Mouse (Mus musculus) forelimb bud, embryonic 11.5 days (tissue): ENCODE measurements at regions not wholly inside any gene's neighbourhood (a gene's known extent, or its start where the extent isn't known, plus 50 kb on each side); places are given as distances from the start of the nearest gene placed in this dataset.
"Not testable (repeated sequence)": the region's sequence is repeated elsewhere in the genome, so short reads cannot be mapped to it uniquely, and the experiment has no call there.

Experiments
- DNase-seq: peaks from one replicate; pipeline ENCODE4 v3.0.0-alpha.2; 2012; ENCODE audit warnings: low read depth, low spot score

DNA sequence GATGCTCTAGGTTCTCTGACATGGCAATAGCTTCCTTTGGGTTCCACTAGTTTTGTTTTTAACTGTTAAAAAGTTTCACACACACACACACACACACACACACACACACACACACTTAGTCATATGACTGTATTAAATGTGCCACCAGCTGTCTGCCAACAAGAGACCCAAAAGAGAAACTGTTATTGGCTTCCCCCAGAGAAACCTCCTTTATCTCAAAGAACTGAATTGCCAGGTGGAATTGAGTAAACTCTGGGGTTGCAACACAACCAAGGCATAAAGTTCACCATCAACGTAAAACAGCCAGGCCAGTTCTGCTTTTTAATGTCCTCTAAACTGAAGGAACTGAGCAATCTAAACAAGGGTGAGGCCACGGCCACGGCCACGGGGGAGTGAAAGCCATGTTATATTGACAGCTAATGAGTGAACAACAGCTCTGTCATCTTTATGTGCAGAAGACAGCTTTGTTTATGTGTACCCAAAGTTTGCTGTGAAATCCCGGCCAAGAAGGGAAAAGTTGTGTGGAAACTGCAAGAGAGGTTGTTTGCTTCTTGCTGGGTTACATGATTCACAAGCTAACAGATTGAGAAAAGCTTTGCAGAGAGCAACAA, 69.3 kb downstream of the Btg1 start:
- no peak for DNase-seq

GRCm38 (mm10) chr10:96686659-96687440, 70.0 kb downstream of the Btg1 start:
- DNase-seq: no peak

GRCm38 (mm10) chr10:96687441-96687772, 70.6 kb downstream of the Btg1 start:
- DNase-seq: no peak

DNA sequence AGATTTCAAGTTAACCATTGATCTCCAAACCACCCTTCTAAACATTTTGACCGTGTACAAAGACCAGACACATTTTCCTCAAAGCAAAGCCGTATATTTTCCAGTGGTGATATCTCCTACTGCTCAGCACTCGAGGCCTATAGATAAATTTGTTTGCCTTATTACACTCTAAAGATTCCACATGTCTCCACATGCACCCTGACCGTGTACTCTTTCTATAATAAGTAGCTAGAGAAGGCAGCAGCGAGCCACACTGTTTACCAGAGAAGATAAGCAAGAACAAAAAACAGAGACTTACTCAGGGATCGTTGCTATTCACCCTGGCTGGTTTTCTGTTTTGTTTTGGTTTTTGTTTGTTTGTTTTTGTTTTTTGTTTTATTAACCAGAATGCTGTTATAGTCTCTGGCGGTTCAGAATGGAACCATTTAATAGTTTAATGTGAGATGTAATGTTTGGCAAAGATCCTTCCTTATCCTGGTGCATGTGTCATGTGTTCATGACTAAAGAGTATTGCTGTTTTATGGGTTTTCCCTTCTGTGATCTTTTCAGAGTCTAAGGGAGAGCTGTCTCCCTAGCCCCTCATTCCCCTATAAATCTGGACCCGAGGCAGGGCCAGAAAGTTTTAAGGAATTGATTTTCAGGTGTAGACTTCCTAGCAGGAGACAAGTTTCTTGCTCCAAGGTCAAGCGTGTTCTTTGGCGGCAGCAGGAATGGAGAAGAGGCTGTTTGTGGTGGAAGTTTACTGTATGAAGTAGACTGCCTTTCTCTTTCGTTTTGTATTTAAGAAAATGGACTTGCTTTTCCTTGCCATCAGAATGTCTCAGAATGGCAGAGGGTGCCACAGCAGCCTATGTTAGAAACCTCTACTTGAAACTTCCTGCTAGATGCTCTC, 73.4 kb downstream of the Btg1 start:
- DNase-seq: no peak

- no peak for DNase-seq
Measured at GRCm38 (mm10) chr10:96690868-96691302, 74.1 kb downstream of the Btg1 start.

- no peak for DNase-seq
Measured at GRCm38 (mm10) chr10:96691319-96691870, 74.6 kb downstream of the Btg1 start.

DNA sequence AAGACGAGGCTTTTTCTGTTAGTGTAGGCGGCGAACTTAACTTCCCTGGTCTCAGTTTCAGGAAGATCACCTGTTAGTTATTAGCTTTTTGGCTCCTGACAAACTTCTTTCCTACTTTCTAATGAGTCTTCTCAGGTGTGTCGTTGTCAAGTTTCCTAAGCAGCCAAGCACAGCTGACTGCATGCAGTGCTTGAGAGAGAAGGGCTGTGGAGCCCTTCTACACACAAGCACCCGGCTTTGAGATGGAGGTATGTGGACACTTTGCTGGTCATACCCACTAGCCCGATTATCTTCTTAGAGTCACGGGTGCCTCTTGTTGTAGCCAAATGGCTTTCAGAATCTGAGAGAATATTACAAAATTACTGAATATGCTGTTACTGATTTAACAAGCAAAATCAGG, 76.0 kb downstream of the Btg1 start:
- no peak for DNase-seq

- DNase-seq: no peak
Measured at GRCm38 (mm10) chr10:96693766-96694165, 77.0 kb downstream of the Btg1 start.

DNA sequence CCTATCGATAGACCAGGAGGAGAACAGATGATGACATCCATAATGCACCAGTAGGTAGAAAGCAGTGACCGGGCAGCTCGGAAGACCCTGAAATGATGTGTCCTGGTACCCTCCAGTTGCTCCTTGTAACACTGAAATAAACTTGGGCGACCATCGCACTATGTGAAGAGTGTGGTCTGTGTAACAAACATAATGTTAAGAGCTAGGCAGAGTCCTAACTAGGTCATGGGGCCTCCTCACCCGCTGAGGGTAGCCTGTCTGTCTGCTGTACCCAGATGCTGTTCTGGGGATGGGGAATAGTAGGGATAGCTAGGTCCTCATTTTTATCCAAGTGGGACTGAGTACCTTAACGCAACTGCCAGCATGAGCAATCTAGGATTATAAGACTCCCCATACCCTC, 79.8 kb downstream of the Btg1 start:
- no peak for DNase-seq

DNA sequence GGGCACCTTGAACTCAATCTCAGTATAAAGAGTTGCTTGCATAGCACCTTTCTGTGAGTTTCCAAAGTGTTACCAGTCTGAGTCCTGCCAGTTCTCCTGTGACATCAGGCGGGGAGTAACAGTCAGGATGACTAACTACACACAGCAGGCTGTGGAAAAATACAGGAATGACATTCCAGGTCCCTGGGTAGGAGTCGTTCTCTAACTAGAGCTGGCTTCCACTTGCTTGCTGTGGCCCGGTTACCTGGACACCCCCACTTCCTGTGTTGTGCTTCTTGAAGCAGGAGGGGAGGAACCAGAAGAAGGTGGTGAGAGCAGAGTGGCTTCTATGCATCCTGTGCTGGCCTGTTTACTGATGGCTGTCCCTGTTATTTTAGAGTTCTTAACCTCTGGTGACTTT, 81.0 kb downstream of the Btg1 start:
- no peak for DNase-seq

DNA sequence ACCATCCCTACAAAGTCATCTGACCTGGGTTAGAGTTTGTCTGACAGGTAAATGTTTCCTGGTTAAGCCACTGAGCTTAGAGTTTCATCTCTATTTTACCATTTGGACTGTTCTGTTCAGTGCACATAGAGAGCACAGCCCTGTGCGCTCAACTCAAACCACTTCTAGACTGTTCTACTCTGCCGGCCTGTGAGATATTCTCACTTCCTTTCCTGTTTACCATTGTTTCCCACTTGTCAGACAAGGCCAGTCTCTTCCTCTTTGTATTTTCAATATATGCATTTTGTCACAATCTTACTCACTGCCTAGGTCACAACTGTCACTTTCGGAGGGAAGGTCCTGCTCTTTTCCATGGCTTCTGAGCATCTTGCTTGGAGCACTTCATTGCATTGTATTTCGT, 89.8 kb downstream of the Btg1 start:
- DNase-seq: no peak

DNA sequence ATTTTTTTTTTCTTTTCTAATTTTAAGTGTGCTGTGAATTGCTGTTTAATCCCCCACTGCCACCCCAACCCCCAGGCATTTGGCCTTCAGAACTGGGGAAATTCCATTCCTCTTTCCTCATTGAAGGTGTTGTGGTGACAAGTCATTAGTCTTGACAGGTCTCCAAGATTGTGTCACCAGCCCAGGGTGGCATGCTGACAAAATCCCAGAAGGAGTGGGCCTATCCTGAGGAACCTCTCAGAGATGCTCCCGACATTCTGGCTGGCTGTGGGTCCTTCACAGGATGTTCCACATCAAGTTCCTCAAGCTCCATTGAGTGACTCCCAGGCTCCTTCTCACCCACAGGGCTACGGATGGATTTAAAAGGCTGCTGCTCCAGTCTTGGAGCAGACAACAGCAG, 91.7 kb downstream of the Btg1 start:
- DNase-seq: no peak

DNA sequence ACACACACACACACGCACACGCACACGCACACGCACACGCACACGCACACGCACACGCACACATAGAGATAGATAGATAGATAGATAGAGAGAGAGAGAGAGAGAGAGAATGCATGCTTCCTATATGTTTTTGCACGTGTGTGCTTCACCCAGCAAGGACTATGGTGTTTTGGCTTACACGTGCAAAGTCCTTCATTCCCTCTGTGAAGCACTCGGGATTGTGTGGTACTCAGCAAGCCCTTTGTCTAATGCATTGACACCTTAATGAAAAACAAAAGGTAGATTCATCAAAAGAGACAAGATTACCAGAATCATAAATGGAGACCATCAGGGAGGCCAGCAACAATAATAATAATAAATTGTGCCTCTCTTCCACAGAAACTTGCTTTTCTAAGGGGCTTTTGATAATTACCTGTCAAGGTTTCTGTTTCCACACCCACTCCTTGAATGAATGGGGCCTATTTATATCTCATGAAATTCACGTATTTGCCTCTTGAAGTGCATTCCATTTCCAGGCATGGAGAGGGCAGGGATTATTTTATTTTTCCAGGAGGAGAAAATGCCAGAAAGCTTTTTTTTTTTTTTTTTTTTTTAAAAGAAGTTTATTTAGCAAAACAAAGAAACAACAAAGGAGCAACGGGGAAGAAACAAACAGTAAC, 93.0 kb downstream of the Btg1 start:
- no peak for DNase-seq

- DNase-seq: no peak
Measured at GRCm38 (mm10) chr10:96711993-96712392, 95.2 kb downstream of the Btg1 start.

- no peak for DNase-seq
Measured at GRCm38 (mm10) chr10:96714702-96715101, 97.9 kb downstream of the Btg1 start.

DNA sequence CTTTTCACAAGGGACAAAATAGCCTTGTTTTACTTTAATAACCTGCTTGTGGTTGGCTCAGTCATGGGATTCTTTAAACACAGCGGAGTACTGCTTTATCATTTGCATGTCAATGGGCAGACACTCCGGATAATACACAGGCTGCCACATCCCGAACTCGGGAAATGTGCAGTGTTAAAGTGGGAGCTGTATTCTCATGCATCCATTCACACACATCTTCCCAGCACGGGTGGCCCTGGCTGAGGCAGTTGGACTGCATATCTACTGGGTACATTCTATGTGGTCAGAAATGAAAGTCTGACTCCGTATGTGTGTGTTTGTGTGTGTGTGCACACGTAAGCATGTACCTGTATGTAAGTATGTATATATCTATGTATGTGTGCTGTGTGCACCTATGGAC, 100.5 kb downstream of the Btg1 start:
- no peak for DNase-seq

- DNase-seq: not testable (repeated sequence)
Measured at GRCm38 (mm10) chr10:96718706-96719105, 101.9 kb downstream of the Btg1 start.

DNA sequence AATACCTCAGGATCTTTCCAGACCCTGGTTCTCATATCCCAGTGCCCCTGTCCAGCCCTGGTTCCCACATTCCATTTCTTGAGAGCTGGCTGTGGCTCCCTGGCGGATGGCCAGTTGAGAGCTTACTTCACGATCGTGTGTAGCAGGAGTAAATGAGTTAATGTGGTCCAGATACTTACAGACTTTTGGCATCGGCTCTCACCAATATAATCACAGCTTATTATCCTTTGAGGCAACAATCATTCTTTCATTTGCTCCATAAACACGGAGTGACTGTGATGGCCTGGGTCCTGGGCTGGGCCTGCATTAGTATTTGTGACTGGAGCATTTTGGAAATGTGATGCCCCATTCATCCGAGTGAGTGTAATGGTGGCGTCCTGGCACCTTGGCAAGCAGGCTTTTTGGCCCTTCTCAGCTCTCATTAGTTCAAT, 103.5 kb downstream of the Btg1 start:
- no peak for DNase-seq

DNA sequence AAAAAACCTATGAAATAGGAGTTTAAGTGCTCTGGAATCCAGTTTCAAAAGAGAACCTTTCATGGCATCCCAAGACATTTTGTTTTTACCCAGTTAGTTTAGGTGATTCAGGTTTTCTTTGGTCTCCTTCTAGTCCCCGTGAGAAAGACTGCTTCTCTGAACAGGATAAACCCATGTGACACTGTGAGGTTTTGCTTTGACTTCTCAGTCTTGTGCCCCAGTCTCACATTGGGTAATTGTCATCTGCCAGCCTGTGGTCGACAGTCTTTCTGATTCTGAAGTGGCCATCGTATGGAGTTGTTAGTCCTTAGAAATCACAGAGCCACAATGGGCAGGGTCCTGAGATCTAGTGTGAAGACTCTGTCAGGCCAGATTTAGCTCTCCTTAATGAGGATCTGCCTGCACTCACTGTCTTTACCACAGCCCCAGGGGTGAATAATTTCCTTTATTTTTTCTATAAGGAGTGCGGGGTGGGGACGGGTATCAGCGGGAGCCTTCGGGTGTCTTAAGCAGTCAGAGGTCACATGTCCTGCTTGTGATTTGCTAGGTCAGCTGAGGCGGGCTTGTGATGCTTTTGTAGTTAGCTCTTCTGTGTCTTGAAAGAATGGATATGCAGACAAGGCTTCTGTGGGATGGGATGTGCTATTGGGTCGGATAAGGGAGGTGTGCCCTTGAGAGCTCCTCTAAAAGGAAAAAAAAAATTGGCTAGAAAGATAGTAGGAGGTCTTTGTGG, 104.3 kb downstream of the Btg1 start:
- DNase-seq: no peak

- peak; percentile 61 for DNase-seq
Measured at GRCm38 (mm10) chr10:96722491-96722890, 105.7 kb downstream of the Btg1 start.

GRCm38 (mm10) chr10:96723071-96723470, 106.3 kb downstream of the Btg1 start:
- no peak for DNase-seq
